Mouse (Mus musculus) adrenal gland, postnatal 14 days (tissue): Measurements from ENCODE around the gene Olfr332. TPM values are rescaled to one million over a fixed set of nuclear protein-coding genes. Genes with fewer than 3 reads are reported as not detected.
A peak's percentile ranks its signal among the peaks of the same experiment; 100 is the strongest.
"Not testable (repeated sequence)": the region's sequence is repeated elsewhere in the genome, so short reads cannot be mapped to it uniquely, and the experiment has no call there.

Source experiments
- DNase-seq: peaks from one replicate; pipeline ENCODE4 v3.0.0; 2021; ENCODE audit warnings: mixed read lengths
- long read RNA-seq, 2 experiments: library from polyadenylated mRNA; stranded (forward); transcript quantifications; one replicate each; pipeline ENCODE4 v2.0.0; 2021
- total RNA-seq: library from RNA; stranded (reverse); gene quantifications from 2 replicates; pipeline ENCODE4 v1.2.3, GENCODE M21; 2021

Gene Olfr332
- total RNA-seq, result not detected in 2 replicates
- long read RNA-seq, experiment 1, result 0 reads
- long read RNA-seq, experiment 2, result 0 reads

- DNase-seq, result no peak
Measured at GRCm38 (mm10) chr11:58492455-58492854, at the start of gene Olfr332. Gene Olfr332 (minus strand): TSS chr11:58492555.

GRCm38 (mm10) chr11:58534736-58535135, 42.4 kb upstream of the Olfr332 start, which contains the start of gene Olfr330:
Gene Olfr330 (minus strand): TSS chr11:58534836.
- not testable (repeated sequence) for DNase-seq

- peak; percentile 19 for DNase-seq
Measured at GRCm38 (mm10) chr11:58519756-58520155, 27.4 kb upstream of the Olfr332 start.

GRCm38 (mm10) chr11:58518916-58519315, 26.6 kb upstream of the Olfr332 start:
- DNase-seq, result peak; percentile 69

- DNase-seq, result not testable (repeated sequence)
Measured at GRCm38 (mm10) chr11:58509058-58509457, 16.7 kb upstream of the Olfr332 start.

GRCm38 (mm10) chr11:58502472-58502871, 10.1 kb upstream of the Olfr332 start, which contains the start of gene Olfr331:
Gene Olfr331 (minus strand): TSS chr11:58502572.
- DNase-seq, result not testable (repeated sequence)

GRCm38 (mm10) chr11:58499290-58499689, 6.9 kb upstream of the Olfr332 start:
- DNase-seq, result no peak

- no peak for DNase-seq
Measured at GRCm38 (mm10) chr11:58498761-58499160, 6.4 kb upstream of the Olfr332 start.

GRCm38 (mm10) chr11:58462170-58462569, 30.2 kb downstream of the Olfr332 start, which contains the start of gene Olfr30:
Gene Olfr30 (minus strand): TSS chr11:58462270.
- DNase-seq, result no peak

- no peak for DNase-seq
Measured at GRCm38 (mm10) chr11:58453592-58453991, 38.8 kb downstream of the Olfr332 start.

- no peak for DNase-seq
Measured at GRCm38 (mm10) chr11:58452759-58453158, 39.6 kb downstream of the Olfr332 start, which contains the start of gene Lypd9. Gene Lypd9 (minus strand): TSS chr11:58452923.

Other genes with a start within 250 kb of the Olfr332 start
- not detected in 2 replicates for gene 4930438A08Rik, start 217.8 kb downstream of the Olfr332 start, total RNA-seq
- gene Zfp692, start 185.5 kb downstream of the Olfr332 start, total RNA-seq, result 9.1 and 9.3 TPM in 2 replicates
- gene Zfp672, start 162.2 kb downstream of the Olfr332 start, total RNA-seq, result 56.7 and 59.3 TPM in 2 replicates
- 38.5 and 47.5 TPM in 2 replicates for gene Sh3bp5l, start 161.8 kb downstream of the Olfr332 start, total RNA-seq
- gene Lypd8, start 113.5 kb downstream of the Olfr332 start, total RNA-seq, result not detected in 2 replicates
- not detected in 2 replicates for gene 1810065E05Rik, start 71.4 kb downstream of the Olfr332 start, total RNA-seq
- not detected in 2 replicates for gene Gm12253, start 60.0 kb downstream of the Olfr332 start, total RNA-seq
- not detected in 2 replicates for gene Lypd9, start 39.6 kb downstream of the Olfr332 start, total RNA-seq
- gene Olfr30, start 30.3 kb downstream of the Olfr332 start, total RNA-seq, result not detected in 2 replicates
- gene Olfr331, start 10.0 kb upstream of the Olfr332 start, total RNA-seq, result not detected in 2 replicates
- not detected in 2 replicates for gene Olfr330, start 42.3 kb upstream of the Olfr332 start, total RNA-seq
- not detected in 2 replicates for gene Olfr329-ps, start 53.9 kb upstream of the Olfr332 start, total RNA-seq
- gene Olfr328, start 63.1 kb upstream of the Olfr332 start, total RNA-seq, result 0.15 TPM in 1 of 2 replicates, not detected in the other
- not detected in 2 replicates for gene Olfr224, start 78.0 kb upstream of the Olfr332 start, total RNA-seq
- not detected in 2 replicates for gene Olfr325, start 85.2 kb upstream of the Olfr332 start, total RNA-seq
- gene Olfr324, start 102.6 kb upstream of the Olfr332 start, total RNA-seq, result not detected in 2 replicates
- not detected in 2 replicates for gene 2210407C18Rik, start 123.5 kb upstream of the Olfr332 start, total RNA-seq
- gene Olfr323, start 137.9 kb upstream of the Olfr332 start, total RNA-seq, result not detected in 2 replicates
- gene Trim58, start 147.9 kb upstream of the Olfr332 start, total RNA-seq, result 0.49 and 1.3 TPM in 2 replicates
- not detected in 2 replicates for gene Olfr322, start 166.2 kb upstream of the Olfr332 start, total RNA-seq
- gene Olfr320, start 188.5 kb upstream of the Olfr332 start, total RNA-seq, result not detected in 2 replicates
- not detected in 2 replicates for gene Olfr319, start 206.6 kb upstream of the Olfr332 start, total RNA-seq
- gene Olfr318, start 231.5 kb upstream of the Olfr332 start, total RNA-seq, result not detected in 2 replicates
- gene Olfr317, start 246.7 kb upstream of the Olfr332 start, total RNA-seq, result not detected in 2 replicates